In the genomic region with DNA sequence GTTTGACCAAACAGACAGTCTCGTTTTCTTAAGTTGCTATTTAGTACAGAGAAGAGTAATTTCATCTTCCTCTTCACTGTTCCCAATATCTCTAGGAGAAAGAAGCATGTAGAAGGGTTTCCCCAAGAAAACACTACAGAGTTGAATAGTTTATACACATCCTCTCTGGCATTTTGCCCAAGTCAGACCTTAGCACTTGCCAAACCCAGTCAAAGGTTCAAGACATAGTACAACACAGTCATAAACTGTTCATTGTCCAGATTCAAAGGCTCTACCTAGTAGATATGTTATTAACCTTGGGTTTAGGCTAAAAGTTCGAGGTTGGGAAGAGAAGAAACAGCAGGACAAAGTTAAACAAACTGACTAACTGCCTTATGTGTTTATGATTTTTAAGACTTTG, we compare ENCODE assay signal across 21 mouse cellular contexts.
DNase-seq lines count a peak whose midpoint lies in the region; ATAC-seq and TF ChIP-seq lines count a peak whose summit lies in the region.
"Had no signal": no experiment of that assay in that cellular context is flagged by ENCODE, and none has a peak within 500 bp of the region (broad histone marks: within the 10 kb centered on the region; RNA-seq: fewer than 3 reads in every experiment).

No protein-coding gene starts in this region.

- H3K4me2 ChIP-seq in kidney, embryonic 14.5 days (replicated peaks; ENCODE audit: low read depth, low read length) = no peak overlapping the region
- no peak overlapping the region for H3K4me2 ChIP-seq in midbrain, embryonic 14.5 days (ENCODE audit: low read length)
- H3K4me2 ChIP-seq in midbrain, embryonic 15.5 days = no peak overlapping the region
- no peak overlapping the region for H3K4me2 ChIP-seq in kidney, postnatal 0 days (ENCODE audit: low read length)
- no peak overlapping the region for H3K4me2 ChIP-seq in forebrain, embryonic 11.5 days (ENCODE audit: low read depth, low read length, severe bottlenecking)
- H3K4me2 ChIP-seq: limb, embryonic 13.5 days; liver, embryonic 15.5 days; midbrain, embryonic 12.5 days; neural tube, embryonic 13.5 days had no signal

- peak; percentile 11 to 38 for DNase-seq in kidney, adult 8-10 months
- peak; percentile 5 for DNase-seq in midbrain, embryonic 14.5 days
- DNase-seq in kidney, postnatal 0 days (ENCODE audit: low spot score) = peak; percentile 55
- DNase-seq in gastrocnemius, adult 18-20 months (ENCODE audit: low spot score) = no peak
- no peak for DNase-seq in forebrain, embryonic 11.5 days (ENCODE audit: low spot score)
- DNase-seq: adrenal gland, postnatal 36 days; cerebellum, adult 18-20 months; gastrocnemius, postnatal 25 days; heart, adult 2 months; right cerebral cortex, adult 18-20 months; spleen, adult 18-20 months; thymus, postnatal 4 days had no signal

- H3K4me1 ChIP-seq in kidney, embryonic 14.5 days (ENCODE audit: control insufficient read depth, insufficient read depth, low read length) = no peaks in the 10 kb centered on the region
- no peaks in the 10 kb centered on the region for H3K4me1 ChIP-seq in midbrain, embryonic 14.5 days (ENCODE audit: control insufficient read depth, insufficient read depth, low read length)
- no peaks in the 10 kb centered on the region for H3K4me1 ChIP-seq in midbrain, embryonic 15.5 days
- no peaks in the 10 kb centered on the region for H3K4me1 ChIP-seq in kidney, postnatal 0 days (replicated peaks; ENCODE audit: insufficient read depth, low read length)
- no peaks in the 10 kb centered on the region for H3K4me1 ChIP-seq in forebrain, embryonic 11.5 days (replicated peaks; ENCODE audit: control insufficient read depth, insufficient read depth, low read length)
- H3K4me1 ChIP-seq: limb, embryonic 13.5 days; liver, embryonic 15.5 days; midbrain, embryonic 12.5 days; neural tube, embryonic 13.5 days had no signal

- no peak for TF ChIP-seq CTCF in kidney, postnatal 0 days (IDR thresholded peaks at IDR 0.05; ENCODE audit: low read depth)

- ATAC-seq in kidney, embryonic 14.5 days (ENCODE audit: low FRiP score, low TSS enrichment) = no peak
- ATAC-seq in midbrain, embryonic 14.5 days (ENCODE audit: low FRiP score, low TSS enrichment) = no peak
- ATAC-seq in midbrain, embryonic 15.5 days (replicated peaks) = no peak
- ATAC-seq in kidney, postnatal 0 days (replicated peaks; ENCODE audit: low FRiP score, low read depth) = peak; percentile 52; the same call in 1 of the 2 replicates
- ATAC-seq in forebrain, embryonic 11.5 days (replicated peaks; ENCODE audit: low FRiP score) = no peak
- ATAC-seq: forebrain, embryonic 14.5 days; hindbrain, postnatal 0 days; Patski had no signal

- no peak overlapping the region for H3K4me3 ChIP-seq in kidney, embryonic 14.5 days (ENCODE audit: low read length)
- H3K4me3 ChIP-seq in midbrain, embryonic 14.5 days (replicated peaks; ENCODE audit: low read depth, low read length) = no peak overlapping the region
- no peak overlapping the region for H3K4me3 ChIP-seq in midbrain, embryonic 15.5 days
- no peak overlapping the region for H3K4me3 ChIP-seq in kidney, postnatal 0 days (replicated peaks; ENCODE audit: low read depth, low read length)
- H3K4me3 ChIP-seq in forebrain, embryonic 11.5 days (ENCODE audit: low read depth, low read length) = no peak overlapping the region
- H3K4me3 ChIP-seq: heart, adult 2 months; limb, embryonic 13.5 days; liver, embryonic 15.5 days; midbrain, embryonic 12.5 days; neural tube, embryonic 13.5 days had no signal

- no peaks in the 10 kb centered on the region for H3K36me3 ChIP-seq in kidney, embryonic 14.5 days (ENCODE audit: control insufficient read depth, insufficient read depth, low read length)
- no peaks in the 10 kb centered on the region for H3K36me3 ChIP-seq in midbrain, embryonic 14.5 days (ENCODE audit: control insufficient read depth, insufficient read depth, low read length)
- no peaks in the 10 kb centered on the region for H3K36me3 ChIP-seq in midbrain, embryonic 15.5 days (replicated peaks)
- no peaks in the 10 kb centered on the region for H3K36me3 ChIP-seq in kidney, postnatal 0 days (ENCODE audit: insufficient read depth, low read length)
- no peaks in the 10 kb centered on the region for H3K36me3 ChIP-seq in forebrain, embryonic 11.5 days (ENCODE audit: control insufficient read depth, insufficient read depth, low read length)
- H3K36me3 ChIP-seq: liver, embryonic 15.5 days; midbrain, embryonic 12.5 days; neural tube, embryonic 13.5 days had no signal

- WGBS in kidney, embryonic 14.5 days = 67% methylated on average over 2 of the region's 2 CpGs
- 64% methylated on average over 2 of the region's 2 CpGs for WGBS in midbrain, embryonic 14.5 days
- WGBS in midbrain, embryonic 15.5 days = 69% methylated on average over 2 of the region's 2 CpGs
- WGBS in kidney, postnatal 0 days = 57% methylated on average over 2 of the region's 2 CpGs
- 68% methylated on average over 2 of the region's 2 CpGs for WGBS in forebrain, embryonic 11.5 days

- H3K27ac ChIP-seq in kidney, embryonic 14.5 days (ENCODE audit: low read depth, low read length) = no peak overlapping the region
- H3K27ac ChIP-seq in midbrain, embryonic 14.5 days (replicated peaks; ENCODE audit: low read depth, low read length) = no peak overlapping the region
- H3K27ac ChIP-seq in midbrain, embryonic 15.5 days = no peak overlapping the region
- no peak overlapping the region for H3K27ac ChIP-seq in kidney, postnatal 0 days
- H3K27ac ChIP-seq in forebrain, embryonic 11.5 days (ENCODE audit: low read depth, low read length) = no peak overlapping the region
- H3K27ac ChIP-seq: heart, adult 2 months; hindbrain, postnatal 0 days; limb, embryonic 13.5 days; liver, embryonic 15.5 days; midbrain, embryonic 12.5 days; neural tube, embryonic 13.5 days had no signal

- H3K9ac ChIP-seq in kidney, embryonic 14.5 days (ENCODE audit: low read depth, low read length) = no peak overlapping the region
- H3K9ac ChIP-seq in midbrain, embryonic 14.5 days (replicated peaks; ENCODE audit: low read length) = no peak overlapping the region
- no peak overlapping the region for H3K9ac ChIP-seq in midbrain, embryonic 15.5 days
- no peak overlapping the region for H3K9ac ChIP-seq in kidney, postnatal 0 days (ENCODE audit: low read depth, low read length)
- no peak overlapping the region for H3K9ac ChIP-seq in forebrain, embryonic 11.5 days (ENCODE audit: low read length)
- H3K9ac ChIP-seq: limb, embryonic 13.5 days; liver, embryonic 15.5 days; midbrain, embryonic 12.5 days; neural tube, embryonic 13.5 days had no signal

- H3K27me3 ChIP-seq in kidney, embryonic 14.5 days (ENCODE audit: control insufficient read depth, insufficient read depth, low read length) = no peaks in the 10 kb centered on the region
- no peaks in the 10 kb centered on the region for H3K27me3 ChIP-seq in midbrain, embryonic 14.5 days (ENCODE audit: control insufficient read depth, insufficient read depth, low read length)
- no peaks in the 10 kb centered on the region for H3K27me3 ChIP-seq in midbrain, embryonic 15.5 days (replicated peaks)
- no peaks in the 10 kb centered on the region for H3K27me3 ChIP-seq in kidney, postnatal 0 days (ENCODE audit: insufficient read depth, low read length)
- no peaks in the 10 kb centered on the region for H3K27me3 ChIP-seq in forebrain, embryonic 11.5 days (ENCODE audit: control insufficient read depth, insufficient read depth, low read length)
- H3K27me3 ChIP-seq: limb, embryonic 13.5 days; liver, embryonic 15.5 days; midbrain, embryonic 12.5 days; neural tube, embryonic 13.5 days; Patski had no signal

- no peaks in the 10 kb centered on the region for H3K9me3 ChIP-seq in kidney, embryonic 14.5 days (ENCODE audit: control insufficient read depth, low read length)
- no peaks in the 10 kb centered on the region for H3K9me3 ChIP-seq in midbrain, embryonic 14.5 days (ENCODE audit: control insufficient read depth, low read length)
- H3K9me3 ChIP-seq in midbrain, embryonic 15.5 days = no peaks in the 10 kb centered on the region
- no peaks in the 10 kb centered on the region for H3K9me3 ChIP-seq in kidney, postnatal 0 days (replicated peaks; ENCODE audit: low read length)
- no peaks in the 10 kb centered on the region for H3K9me3 ChIP-seq in forebrain, embryonic 11.5 days (ENCODE audit: control insufficient read depth, low read length)
- H3K9me3 ChIP-seq: limb, embryonic 13.5 days; liver, embryonic 15.5 days; midbrain, embryonic 12.5 days; neural tube, embryonic 13.5 days had no signal

Comparison
In these comparisons a context has a peak if more than half of its experiments do, and no peak if none do; other contexts are left out.
1. DNase-seq: peak in kidney, adult 8-10 months (2 of 2), midbrain, embryonic 14.5 days (single experiment) and kidney, postnatal 0 days (single experiment); none in gastrocnemius, adult 18-20 months (single experiment) and forebrain, embryonic 11.5 days (single experiment).